Mouse (Mus musculus) forebrain, embryonic 15.5 days (tissue): Measurements from ENCODE around the gene Mcu. TPM values are rescaled to one million over a fixed set of nuclear protein-coding genes. Genes with fewer than 3 reads are reported as not detected.

Experiments used
- ATAC-seq: fragments of 200-750 bp; cut with Nextera tagmentation; replicated peaks from 2 replicates; pipeline ENCODE4 v1.8.0; 2017; ENCODE audit warnings: mild to moderate bottlenecking, moderate TSS enrichment, moderate library complexity
- H3K27ac ChIP-seq: fragments of 300-500 bp; sonication (generic); replicated peaks from 2 replicates; pipeline ENCODE4 v1.5.1; 2015; ENCODE audit warnings: mild to moderate bottlenecking, inconsistent platforms
- H3K27me3 ChIP-seq: fragments of 300-500 bp; sonication (generic); 2 replicates; pipeline ENCODE4 v1.6.1; 2015; ENCODE audit warnings: inconsistent platforms
- H3K36me3 ChIP-seq: fragments of 300-500 bp; sonication (generic); 2 replicates; pipeline ENCODE4 v1.6.1; 2015; ENCODE audit warnings: mild to moderate bottlenecking, inconsistent platforms
- H3K4me1 ChIP-seq: fragments of 300-500 bp; sonication (generic); 2 replicates; pipeline ENCODE4 v1.6.1; 2015; ENCODE audit warnings: inconsistent platforms
- H3K4me2 ChIP-seq: fragments of 300-500 bp; sonication (generic); replicated peaks from 2 replicates; pipeline ENCODE4 v1.6.1; 2015; ENCODE audit warnings: mild to moderate bottlenecking, inconsistent platforms
- H3K4me3 ChIP-seq: fragments of 300-500 bp; sonication (generic); 2 replicates; pipeline ENCODE4 v1.5.1; 2015; ENCODE audit warnings: mild to moderate bottlenecking, inconsistent platforms
- H3K9ac ChIP-seq: fragments of 300-500 bp; sonication (generic); replicated peaks from 2 replicates; pipeline ENCODE4 v1.6.1; 2015; ENCODE audit warnings: mild to moderate bottlenecking, inconsistent platforms
- H3K9me3 ChIP-seq: fragments of 300-500 bp; sonication (generic); 2 replicates; pipeline ENCODE4 v1.6.1; 2016; ENCODE audit warnings: inconsistent platforms
- WGBS: fragments of 180-500 bp; shearing (Covaris S2); methylation state at CpG from one replicate; pipeline ENCODE4 v1.1.7; 2015; ENCODE audit warnings: mixed read lengths; 5-methylcytosine and 5-hydroxymethylcytosine counted together
- polyA plus RNA-seq: library from polyadenylated mRNA; unstranded; fragments of >200 nt; fragmentation: Nextera tagmentation; extraction: Ambion mirVana; gene quantifications from 2 replicates; pipeline ENCODE4 v1.2.1, GENCODE M21; 2015

Gene Mcu
- polyA plus RNA-seq, 1 experiment from 2014 or later: 22.8 TPM

DNA sequence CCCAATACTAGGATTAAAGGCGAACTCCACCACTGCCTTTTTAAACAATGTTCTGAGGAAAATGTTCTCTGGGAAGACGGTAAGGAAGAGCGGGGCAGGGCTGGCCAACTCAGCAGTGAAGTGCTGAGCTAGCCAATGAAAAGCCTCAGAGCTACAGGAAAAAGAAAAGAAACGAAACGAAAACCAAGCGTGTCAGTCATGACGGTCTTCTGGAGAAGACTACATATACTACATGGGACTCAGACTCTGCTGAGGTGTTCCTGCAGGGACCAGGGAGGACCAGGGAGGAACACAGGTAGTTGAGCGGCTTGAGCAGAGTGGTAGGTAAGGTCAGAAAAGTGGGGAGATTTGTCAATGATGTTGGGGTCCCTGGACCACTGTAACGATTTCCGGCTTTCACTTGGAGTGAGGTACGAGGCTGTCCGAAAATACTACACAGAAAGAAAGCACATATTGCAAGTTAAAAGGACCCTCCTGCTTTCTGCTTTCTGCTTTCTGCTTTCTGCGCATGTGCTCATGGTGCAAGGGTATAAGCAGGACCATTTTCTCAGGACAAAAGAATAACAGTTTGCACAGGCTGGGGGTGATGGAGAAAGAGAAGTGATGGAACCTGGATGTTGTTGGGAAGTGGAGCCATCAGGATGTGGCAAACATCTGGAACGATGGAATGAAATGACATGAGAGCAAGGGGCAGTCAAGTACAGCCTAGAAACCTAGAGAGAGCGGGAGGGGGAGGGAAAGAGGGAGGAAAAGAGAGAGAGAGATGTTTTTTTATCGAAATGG is 20.4 kb upstream of the Mcu start:
- H3K27ac ChIP-seq: no peak overlapping the region
- no peaks in the 10 kb centered on the region for H3K4me1 ChIP-seq
- H3K4me3 ChIP-seq: no peak overlapping the region
- H3K36me3 ChIP-seq: no peaks in the 10 kb centered on the region
- no peak for ATAC-seq
- H3K27me3 ChIP-seq: no peaks in the 10 kb centered on the region
- no peak overlapping the region for H3K4me2 ChIP-seq
- 80% methylated on average over 16 of the region's 16 CpGs for WGBS
- no peaks in the 10 kb centered on the region for H3K9me3 ChIP-seq
- H3K9ac ChIP-seq: no peak overlapping the region

DNA sequence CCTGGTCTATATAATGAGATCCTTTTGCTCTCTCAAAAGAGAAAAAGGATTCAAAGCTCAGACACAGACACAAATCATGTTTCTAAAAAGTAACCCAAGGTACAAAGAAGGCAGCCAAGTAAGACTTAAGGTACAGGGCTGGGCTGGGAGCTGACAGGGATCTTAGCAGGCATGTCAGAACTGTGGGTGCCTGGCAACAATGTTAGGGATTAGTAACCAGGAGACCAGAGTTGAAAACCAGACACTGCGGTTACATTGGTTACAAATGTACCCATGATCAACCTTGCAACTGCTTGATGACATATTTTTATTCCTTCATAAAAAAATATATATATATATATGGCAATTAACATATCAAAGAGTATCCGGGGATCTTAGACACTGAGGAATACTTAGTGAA is 19.6 kb upstream of the Mcu start:
- H3K27me3 ChIP-seq: no peaks in the 10 kb centered on the region
- no peaks in the 10 kb centered on the region for H3K9me3 ChIP-seq
- 53% methylated on average over 2 of the region's 2 CpGs for WGBS
- H3K36me3 ChIP-seq: no peaks in the 10 kb centered on the region
- H3K9ac ChIP-seq: no peak overlapping the region
- H3K4me3 ChIP-seq: no peak overlapping the region
- H3K27ac ChIP-seq: no peak overlapping the region
- ATAC-seq: no peak
- no peak overlapping the region for H3K4me2 ChIP-seq
- H3K4me1 ChIP-seq: no peaks in the 10 kb centered on the region

DNA sequence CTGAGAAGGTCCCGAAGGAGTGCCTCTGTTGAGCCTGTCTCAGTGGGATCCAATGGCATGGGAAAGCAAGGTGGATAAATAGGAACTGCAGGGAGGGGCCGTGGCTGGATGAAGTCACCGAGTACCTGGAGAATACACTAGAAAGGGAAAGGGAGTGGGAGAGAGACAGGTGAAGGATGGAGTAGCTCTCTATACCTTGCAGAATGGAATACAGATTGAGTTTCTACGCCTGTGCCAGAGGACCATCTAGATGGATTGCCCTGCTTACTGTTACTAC is 13.0 kb upstream of the Mcu start:
- 73% methylated on average over 4 of the region's 4 CpGs for WGBS
- H3K4me1 ChIP-seq: 0 out of 2 replicates have a peak, but pooled peaks cover 5% of the 10 kb centered on the region
- peak overlapping the region; percentile 1; the same call in 1 of the 2 replicates for H3K27ac ChIP-seq

DNA sequence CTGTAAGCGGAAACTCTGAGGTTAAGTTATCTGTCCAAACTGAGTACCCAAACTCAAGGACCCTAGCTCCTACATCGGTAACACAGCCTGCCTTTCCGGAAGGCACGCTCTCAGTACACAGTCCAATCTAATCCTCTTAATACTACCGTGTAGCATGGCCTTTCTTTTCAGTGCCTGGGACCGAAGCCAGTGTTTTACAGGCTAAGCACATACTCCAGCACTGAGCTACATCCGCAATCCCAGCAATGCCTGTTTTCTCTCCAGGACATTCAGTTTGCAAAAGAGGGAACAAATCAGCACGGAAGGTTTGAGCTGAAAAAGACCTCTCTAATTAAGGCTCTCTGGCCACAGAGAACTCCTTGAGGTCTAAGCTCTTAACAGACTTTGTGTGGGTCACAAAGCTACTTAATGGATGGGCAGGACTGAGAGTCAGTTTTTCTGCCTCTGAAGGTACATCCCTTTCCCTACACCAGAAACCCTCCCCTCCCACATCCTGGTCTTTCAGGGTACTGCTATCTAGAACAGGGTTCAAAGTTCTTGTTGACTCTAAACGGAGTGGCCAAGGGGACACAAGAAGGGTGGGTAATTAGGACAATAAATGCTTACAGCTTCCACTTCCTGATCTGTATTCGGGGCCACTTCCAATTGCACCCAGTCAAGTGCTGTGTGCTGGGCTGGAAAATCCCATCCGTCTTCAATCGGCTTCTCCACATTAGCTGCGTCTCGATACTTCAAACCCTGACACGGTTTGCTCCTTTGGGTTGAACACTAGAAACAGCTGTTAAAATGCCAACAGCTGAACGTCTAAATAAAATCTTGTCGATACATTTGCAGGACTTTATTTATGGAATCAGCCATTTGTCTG is 12.4 kb upstream of the Mcu start:
- H3K27me3 ChIP-seq: no peaks in the 10 kb centered on the region
- 34% methylated on average over 17 of the region's 17 CpGs for WGBS
- H3K4me1 ChIP-seq: 0 out of 2 replicates have a peak, but pooled peaks cover 5% of the 10 kb centered on the region
- H3K4me2 ChIP-seq: no peak overlapping the region
- H3K9me3 ChIP-seq: no peaks in the 10 kb centered on the region
- H3K9ac ChIP-seq: no peak overlapping the region
- H3K4me3 ChIP-seq: no peak overlapping the region
- peak; percentile 61 for ATAC-seq
- H3K27ac ChIP-seq: peak overlapping the region; percentile 1; the same call in 1 of the 2 replicates
- no peaks in the 10 kb centered on the region for H3K36me3 ChIP-seq

More for the DNA sequence above, 13.0 kb upstream of the Mcu start:
- Histone ChIP-seq H3K4me3 (no peak overlapping the region), H3K36me3 (no peaks in the 10 kb centered on the region), H3K9ac (no peak overlapping the region), H3K27me3 (no peaks in the 10 kb centered on the region), H3K4me2 (no peak overlapping the region), H3K9me3 (no peaks in the 10 kb centered on the region)
- no peak for ATAC-seq

DNA sequence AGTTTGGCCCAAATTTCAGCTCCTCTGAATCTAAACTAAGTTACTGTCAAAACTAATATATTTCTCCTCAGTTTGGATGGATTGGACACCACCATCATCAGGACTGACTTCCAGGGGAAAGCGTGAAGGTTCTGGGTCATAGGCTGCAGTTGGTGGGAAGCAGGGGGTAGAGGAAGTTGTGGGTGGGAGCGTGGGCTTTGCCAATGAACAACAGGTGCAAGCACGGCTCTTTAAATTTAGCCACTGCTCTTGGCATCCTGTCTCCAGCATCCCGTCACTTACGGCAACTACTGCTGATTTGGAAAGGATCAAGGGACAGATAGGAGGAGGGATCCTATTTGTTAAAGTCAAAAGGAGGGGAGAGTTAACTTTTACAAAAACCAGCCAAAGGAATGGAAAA is 7.0 kb upstream of the Mcu start:
- H3K9ac ChIP-seq: no peak overlapping the region
- H3K4me1 ChIP-seq: 0 out of 2 replicates have a peak, but pooled peaks cover under 1% of the 10 kb centered on the region
- H3K27ac ChIP-seq: no peak overlapping the region
- H3K9me3 ChIP-seq: no peaks in the 10 kb centered on the region
- H3K27me3 ChIP-seq: no peaks in the 10 kb centered on the region
- WGBS: 71% methylated on average over 5 of the region's 5 CpGs
- H3K4me3 ChIP-seq: no peak overlapping the region
- H3K36me3 ChIP-seq: no peaks in the 10 kb centered on the region
- ATAC-seq: no peak
- H3K4me2 ChIP-seq: no peak overlapping the region

DNA sequence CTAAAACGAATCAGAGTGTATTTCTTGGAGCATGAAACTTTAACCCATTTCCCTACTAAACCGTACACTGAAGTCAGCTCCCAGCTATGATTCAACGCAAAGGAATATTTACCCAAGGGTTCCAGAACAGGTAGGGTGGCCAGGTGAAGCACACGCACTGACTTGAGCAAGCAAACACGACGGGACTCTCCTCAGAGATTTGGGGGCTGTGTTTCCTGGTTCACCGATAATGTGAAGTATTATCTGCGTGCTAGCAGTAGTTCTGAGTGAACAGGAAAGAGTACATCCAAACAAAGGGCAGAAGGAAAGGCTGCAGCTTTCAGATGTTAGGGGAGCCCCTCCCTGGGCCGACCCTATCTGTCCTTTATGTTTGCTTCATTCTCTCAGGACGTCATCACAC is 4.9 kb upstream of the Mcu start:
- ATAC-seq: no peak
- 76% methylated on average over 10 of the region's 10 CpGs for WGBS

DNA sequence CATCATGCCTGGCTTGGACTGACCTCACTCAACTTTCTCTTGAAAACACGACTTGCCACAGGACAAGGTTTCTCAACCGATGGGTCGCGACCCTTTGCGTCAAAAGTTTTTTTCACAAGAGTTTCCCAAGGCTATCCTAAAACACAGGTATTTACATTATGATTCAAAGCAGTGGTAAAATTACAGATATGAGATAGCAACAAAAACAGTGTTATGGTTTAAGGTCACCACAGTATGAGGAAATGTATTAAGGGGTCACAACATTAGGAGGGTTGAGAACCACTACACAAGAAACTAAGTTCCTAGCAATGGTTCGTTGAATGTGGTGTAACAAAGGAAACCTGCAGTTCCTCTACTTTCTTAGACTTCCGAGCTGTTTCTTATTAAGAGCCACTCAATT is 1.3 kb upstream of the Mcu start:
- 93% methylated on average over 7 of the region's 7 CpGs for WGBS
- no peak overlapping the region for H3K9ac ChIP-seq
- H3K4me3 ChIP-seq: no peak overlapping the region
- H3K4me2 ChIP-seq: no peak overlapping the region
- H3K4me1 ChIP-seq: peaks cover 27% of the 10 kb centered on the region
- no peaks in the 10 kb centered on the region for H3K9me3 ChIP-seq
- H3K36me3 ChIP-seq: no peaks in the 10 kb centered on the region
- ATAC-seq: no peak
- no peaks in the 10 kb centered on the region for H3K27me3 ChIP-seq
- H3K27ac ChIP-seq: no peak overlapping the region

More for the DNA sequence above, 4.9 kb upstream of the Mcu start:
- no peak overlapping the region for H3K27ac ChIP-seq
- no peak overlapping the region for H3K4me3 ChIP-seq
- no peaks in the 10 kb centered on the region for H3K27me3 ChIP-seq
- H3K4me2 ChIP-seq: no peak overlapping the region
- H3K9me3 ChIP-seq: no peaks in the 10 kb centered on the region
- no peak overlapping the region for H3K9ac ChIP-seq
- peaks cover 4% of the 10 kb centered on the region; the same call in 1 of the 2 replicates for H3K4me1 ChIP-seq
- no peaks in the 10 kb centered on the region for H3K36me3 ChIP-seq

DNA sequence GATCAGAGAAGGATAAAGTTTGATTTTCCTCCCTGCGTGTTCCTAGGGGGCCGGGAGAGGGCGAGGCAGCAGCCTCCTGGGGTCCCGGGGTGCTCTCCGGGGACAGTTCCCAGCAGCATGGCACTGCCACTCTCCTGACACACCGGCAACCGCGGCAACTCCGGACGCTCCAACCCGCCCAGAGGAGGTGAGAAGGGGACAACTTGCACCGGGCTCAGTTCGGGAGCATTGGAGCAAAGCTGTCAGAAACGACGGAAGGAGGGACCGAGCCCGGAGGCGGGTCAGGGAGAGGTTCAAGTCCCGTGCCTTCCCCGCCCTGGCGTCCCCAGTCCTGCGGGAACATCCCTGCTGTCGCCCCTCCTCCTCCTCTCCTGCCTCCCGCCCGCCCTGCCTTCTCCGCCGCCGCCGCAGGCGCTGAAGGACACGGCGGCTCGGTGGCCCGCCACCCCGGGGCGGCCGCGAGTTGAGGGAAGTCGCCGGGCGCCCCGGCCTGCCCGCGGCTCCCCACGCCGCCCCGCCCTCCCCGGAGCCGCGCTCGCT is 441 bp downstream of the Mcu start, which contains the start of gene Gm10322:
TSS of gene Gm10322 (plus strand) at position 83 of the 540 bp plus-strand sequence.
- H3K9ac ChIP-seq: peak within 1 kb of the TSS; percentile 88
- H3K27ac ChIP-seq: peak within 1 kb of the TSS; percentile 90
- H3K27me3 ChIP-seq: no peaks in the 10 kb centered on the region
- H3K4me1 ChIP-seq: peaks cover 27% of the 10 kb centered on the region
- WGBS: under 1% methylated on average over 42 of the region's 51 CpGs
- ATAC-seq: peak; percentile 86
- no peaks in the 10 kb centered on the region for H3K36me3 ChIP-seq
- H3K4me3 ChIP-seq: peak within 1 kb of the TSS; percentile 81
- H3K9me3 ChIP-seq: no peaks in the 10 kb centered on the region
- H3K4me2 ChIP-seq: peak within 1 kb of the TSS; percentile 76

DNA sequence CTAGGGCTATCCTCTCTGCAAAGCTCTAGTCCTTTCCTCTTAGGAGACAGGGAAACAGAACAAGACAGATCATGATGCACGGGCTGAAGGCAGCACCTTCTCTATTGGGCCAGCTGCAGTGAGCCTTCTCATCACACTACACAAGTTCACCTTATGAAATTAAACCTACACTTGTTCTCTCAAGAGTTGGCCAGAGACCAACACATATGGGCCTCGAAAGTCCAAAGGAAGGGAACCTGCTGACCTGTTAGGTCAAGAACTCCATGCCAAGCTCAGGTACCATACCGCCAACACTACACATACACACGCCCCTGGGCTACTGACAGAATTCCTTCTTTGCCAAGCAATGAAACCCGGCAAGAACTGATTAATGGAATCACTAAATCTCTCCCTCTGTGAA is 1.1 kb downstream of the Mcu start:
- Histone ChIP-seq H3K9me3 (no peaks in the 10 kb centered on the region), H3K4me1 (peaks cover 27% of the 10 kb centered on the region), H3K36me3 (no peaks in the 10 kb centered on the region), H3K4me2 (peak overlapping the region; percentile 76), H3K27ac (no peak overlapping the region), H3K27me3 (no peaks in the 10 kb centered on the region), H3K4me3 (peak overlapping the region; percentile 81), H3K9ac (peak overlapping the region; percentile 88)
- 35% methylated on average over 5 of the region's 5 CpGs for WGBS
- no peak for ATAC-seq

DNA sequence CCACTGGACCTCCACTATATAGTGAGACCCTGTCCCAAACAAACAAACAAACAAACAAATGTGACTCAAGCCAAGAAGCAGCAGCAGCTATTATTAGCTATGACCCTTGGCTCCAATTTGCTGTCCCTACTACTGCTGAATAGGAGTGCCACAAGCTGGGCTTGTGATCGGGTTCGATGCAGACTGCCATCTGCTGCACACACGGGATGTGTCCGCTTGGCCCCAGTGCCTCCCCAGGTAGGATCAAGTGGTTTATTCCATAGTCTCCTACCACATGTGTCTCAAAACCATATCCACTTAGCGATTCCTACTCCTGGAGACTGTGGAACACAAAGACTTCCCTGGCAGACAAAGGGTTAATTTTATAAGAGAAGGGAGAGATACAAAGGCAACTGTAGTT is 2.4 kb downstream of the Mcu start:
- Histone ChIP-seq H3K27me3 (no peaks in the 10 kb centered on the region), H3K9ac (no peak overlapping the region), H3K4me3 (no peak overlapping the region), H3K27ac (no peak overlapping the region), H3K36me3 (no peaks in the 10 kb centered on the region), H3K4me2 (0 out of 2 replicates have a peak overlapping the region, but pooled peaks have one; percentile 3), H3K4me1 (peaks cover 27% of the 10 kb centered on the region), H3K9me3 (no peaks in the 10 kb centered on the region)
- WGBS: 76% methylated on average over 5 of the region's 5 CpGs
- ATAC-seq: no peak

DNA sequence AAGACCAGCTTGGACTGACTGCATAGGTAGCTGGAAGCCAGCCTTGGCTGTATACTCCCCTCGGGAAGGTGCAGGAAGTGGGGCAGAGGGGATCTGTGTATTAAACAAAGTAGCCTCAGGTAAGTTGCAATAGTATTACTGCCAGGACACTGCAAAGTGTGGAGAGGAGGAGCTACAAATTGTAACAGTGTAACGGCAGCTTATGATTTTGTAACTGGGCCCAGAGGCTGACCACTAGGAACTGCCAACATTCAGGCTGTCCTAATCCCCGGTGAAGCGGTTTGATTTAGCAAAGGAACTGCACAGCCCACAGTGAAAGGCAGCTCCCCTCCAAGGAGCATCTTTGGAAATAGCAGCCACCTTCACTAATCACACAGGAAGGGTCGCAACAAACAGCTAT is 3.2 kb downstream of the Mcu start:
- peaks cover 27% of the 10 kb centered on the region for H3K4me1 ChIP-seq

DNA sequence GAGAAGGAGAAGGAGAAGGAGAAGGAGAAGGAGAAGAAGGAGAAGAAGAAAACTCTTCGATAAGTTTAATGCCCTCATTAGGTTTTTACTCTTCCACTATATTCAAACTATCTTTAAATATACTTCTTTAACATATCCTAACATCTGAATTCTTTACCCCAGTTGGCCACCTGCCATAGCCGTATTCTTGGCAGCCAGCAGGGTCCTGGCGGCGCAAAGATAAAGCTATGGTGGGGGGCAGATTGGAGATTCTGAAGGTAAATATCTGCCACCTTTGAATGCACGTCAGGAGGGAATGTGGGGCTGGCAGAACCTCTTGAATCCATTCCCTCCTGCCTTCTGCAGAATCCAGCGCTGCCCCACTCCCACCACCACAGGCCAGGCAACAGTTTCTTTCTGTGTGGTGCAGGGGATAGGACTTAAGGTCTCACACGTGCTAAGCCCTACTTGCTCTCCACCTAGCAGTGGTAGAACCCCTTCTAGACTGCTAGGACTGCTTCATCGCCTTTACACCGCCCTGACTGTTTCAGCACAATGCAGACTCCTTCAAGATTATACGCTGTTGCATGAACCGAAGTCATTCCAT is 11.5 kb downstream of the Mcu start:
- Histone ChIP-seq H3K4me1 (peaks cover 11% of the 10 kb centered on the region), H3K27me3 (no peaks in the 10 kb centered on the region), H3K4me2 (no peak overlapping the region), H3K4me3 (no peak overlapping the region), H3K9ac (no peak overlapping the region), H3K9me3 (no peaks in the 10 kb centered on the region), H3K36me3 (no peaks in the 10 kb centered on the region), H3K27ac (no peak overlapping the region)
- ATAC-seq: no peak
- 74% methylated on average over 11 of the region's 11 CpGs for WGBS

More for the DNA sequence above, 3.2 kb downstream of the Mcu start:
- Histone ChIP-seq H3K27me3 (no peaks in the 10 kb centered on the region), H3K9me3 (no peaks in the 10 kb centered on the region), H3K4me3 (no peak overlapping the region), H3K4me2 (no peak overlapping the region), H3K36me3 (no peaks in the 10 kb centered on the region), H3K9ac (no peak overlapping the region), H3K27ac (no peak overlapping the region)
- no peak for ATAC-seq
- WGBS: 72% methylated on average over 5 of the region's 5 CpGs
